Mouse (Mus musculus): ENCODE data around the gene Mypn. TPM values are rescaled to one million over a fixed set of nuclear protein-coding genes. Genes with fewer than 3 reads are reported as not detected.

Mypn gene
- polyA plus RNA-seq, 1 experiment from 2014 or later = 0.55 TPM

- no peak overlapping the region for H3K4me3 ChIP-seq (ENCODE audit: low read length)
- no peaks in the 10 kb centered on the region for H3K4me1 ChIP-seq (replicated peaks; ENCODE audit: control insufficient read depth, insufficient read depth, low read length)
- WGBS = 79% methylated on average over 6 of the region's 6 CpGs
- H3K27ac ChIP-seq (ENCODE audit: low read length) = no peak overlapping the region
- H3K9ac ChIP-seq (ENCODE audit: low read length) = no peak overlapping the region
- no peaks in the 10 kb centered on the region for H3K36me3 ChIP-seq (ENCODE audit: control insufficient read depth, insufficient read depth, low read length)
- no peak for ATAC-seq (ENCODE audit: low read depth)
- no peak overlapping the region for H3K4me2 ChIP-seq (ENCODE audit: low read depth, low read length)
- H3K27me3 ChIP-seq (ENCODE audit: control insufficient read depth, insufficient read depth, low read depth, low read length) = no peaks in the 10 kb centered on the region
- H3K9me3 ChIP-seq (ENCODE audit: control insufficient read depth, low read length) = no peaks in the 10 kb centered on the region
These were observed 76.6 kb downstream of the Mypn start for GRCm38 (mm10) chr10:63127156-63127555.

- H3K4me3 ChIP-seq (ENCODE audit: low read length) = no peak overlapping the region
- no peaks in the 10 kb centered on the region for H3K4me1 ChIP-seq (replicated peaks; ENCODE audit: control insufficient read depth, insufficient read depth, low read length)
- no peaks in the 10 kb centered on the region for H3K36me3 ChIP-seq (ENCODE audit: control insufficient read depth, insufficient read depth, low read length)
- no peak for ATAC-seq (ENCODE audit: low read depth)
- 81% methylated on average over 4 of the region's 4 CpGs for WGBS
- H3K27me3 ChIP-seq (ENCODE audit: control insufficient read depth, insufficient read depth, low read depth, low read length) = no peaks in the 10 kb centered on the region
- no peaks in the 10 kb centered on the region for H3K9me3 ChIP-seq (ENCODE audit: control insufficient read depth, low read length)
- no peak overlapping the region for H3K4me2 ChIP-seq (ENCODE audit: low read depth, low read length)
- no peak overlapping the region for H3K9ac ChIP-seq (ENCODE audit: low read length)
- no peak overlapping the region for H3K27ac ChIP-seq (ENCODE audit: low read length)
These were observed 77.6 kb downstream of the Mypn start for GRCm38 (mm10) chr10:63126116-63126515.

- no peaks in the 10 kb centered on the region for H3K9me3 ChIP-seq (ENCODE audit: control insufficient read depth, low read length)
- no peaks in the 10 kb centered on the region for H3K36me3 ChIP-seq (ENCODE audit: control insufficient read depth, insufficient read depth, low read length)
- ATAC-seq (ENCODE audit: low read depth) = no peak
- WGBS = 39% methylated on average over 11 of the region's 11 CpGs
- no peaks in the 10 kb centered on the region for H3K4me1 ChIP-seq (replicated peaks; ENCODE audit: control insufficient read depth, insufficient read depth, low read length)
- no peak overlapping the region for H3K9ac ChIP-seq (ENCODE audit: low read length)
- H3K27ac ChIP-seq (ENCODE audit: low read length) = no peak overlapping the region
- no peak overlapping the region for H3K4me2 ChIP-seq (ENCODE audit: low read depth, low read length)
- no peaks in the 10 kb centered on the region for H3K27me3 ChIP-seq (ENCODE audit: control insufficient read depth, insufficient read depth, low read depth, low read length)
- H3K4me3 ChIP-seq (ENCODE audit: low read length) = no peak overlapping the region
These were observed 78.4 kb downstream of the Mypn start for GRCm38 (mm10) chr10:63125343-63125742.

GRCm38 (mm10) chr10:63124016-63124415 lies 79.7 kb downstream of the Mypn start:
- Histone ChIP-seq H3K9me3 (ENCODE audit: control insufficient read depth, low read length) (no peaks in the 10 kb centered on the region), H3K9ac (ENCODE audit: low read length) (no peak overlapping the region), H3K36me3 (ENCODE audit: control insufficient read depth, insufficient read depth, low read length) (no peaks in the 10 kb centered on the region), H3K27ac (ENCODE audit: low read length) (no peak overlapping the region), H3K4me2 (ENCODE audit: low read depth, low read length) (no peak overlapping the region), H3K4me1 (replicated peaks; ENCODE audit: control insufficient read depth, insufficient read depth, low read length) (no peaks in the 10 kb centered on the region), H3K27me3 (ENCODE audit: control insufficient read depth, insufficient read depth, low read depth, low read length) (no peaks in the 10 kb centered on the region), H3K4me3 (ENCODE audit: low read length) (no peak overlapping the region)
- WGBS = 90% methylated on average over 10 of the region's 10 CpGs
- no peak for ATAC-seq (ENCODE audit: low read depth)

GRCm38 (mm10) chr10:63123141-63123540 lies 80.6 kb downstream of the Mypn start:
- ATAC-seq (ENCODE audit: low read depth) = no peak

GRCm38 (mm10) chr10:63122516-63122915 lies 81.2 kb downstream of the Mypn start:
- H3K36me3 ChIP-seq (ENCODE audit: control insufficient read depth, insufficient read depth, low read length) = no peaks in the 10 kb centered on the region
- H3K27me3 ChIP-seq (ENCODE audit: control insufficient read depth, insufficient read depth, low read depth, low read length) = no peaks in the 10 kb centered on the region
- H3K4me3 ChIP-seq (ENCODE audit: low read length) = no peak overlapping the region
- H3K4me1 ChIP-seq (replicated peaks; ENCODE audit: control insufficient read depth, insufficient read depth, low read length) = no peaks in the 10 kb centered on the region
- no peak overlapping the region for H3K4me2 ChIP-seq (ENCODE audit: low read depth, low read length)
- H3K9me3 ChIP-seq (ENCODE audit: control insufficient read depth, low read length) = no peaks in the 10 kb centered on the region
- no peak for ATAC-seq (ENCODE audit: low read depth)
- no peak overlapping the region for H3K9ac ChIP-seq (ENCODE audit: low read length)
- H3K27ac ChIP-seq (ENCODE audit: low read length) = no peak overlapping the region
- WGBS = 34% methylated on average over 8 of the region's 8 CpGs

More at GRCm38 (mm10) chr10:63123141-63123540, 80.6 kb downstream of the Mypn start:
- Histone ChIP-seq H3K9ac (ENCODE audit: low read length) (no peak overlapping the region), H3K36me3 (ENCODE audit: control insufficient read depth, insufficient read depth, low read length) (no peaks in the 10 kb centered on the region), H3K4me3 (ENCODE audit: low read length) (no peak overlapping the region), H3K4me1 (replicated peaks; ENCODE audit: control insufficient read depth, insufficient read depth, low read length) (no peaks in the 10 kb centered on the region), H3K4me2 (ENCODE audit: low read depth, low read length) (no peak overlapping the region), H3K27me3 (ENCODE audit: control insufficient read depth, insufficient read depth, low read depth, low read length) (no peaks in the 10 kb centered on the region), H3K9me3 (ENCODE audit: control insufficient read depth, low read length) (no peaks in the 10 kb centered on the region), H3K27ac (ENCODE audit: low read length) (no peak overlapping the region)
- WGBS = 77% methylated on average over 8 of the region's 8 CpGs

- Histone ChIP-seq H3K27ac (ENCODE audit: low read length) (no peak overlapping the region), H3K9ac (ENCODE audit: low read length) (no peak overlapping the region), H3K4me1 (replicated peaks; ENCODE audit: control insufficient read depth, insufficient read depth, low read length) (no peaks in the 10 kb centered on the region), H3K36me3 (ENCODE audit: control insufficient read depth, insufficient read depth, low read length) (no peaks in the 10 kb centered on the region), H3K9me3 (ENCODE audit: control insufficient read depth, low read length) (no peaks in the 10 kb centered on the region), H3K4me2 (ENCODE audit: low read depth, low read length) (no peak overlapping the region), H3K4me3 (ENCODE audit: low read length) (no peak overlapping the region), H3K27me3 (ENCODE audit: control insufficient read depth, insufficient read depth, low read depth, low read length) (no peaks in the 10 kb centered on the region)
- 80% methylated on average over 14 of the region's 14 CpGs for WGBS
- ATAC-seq (ENCODE audit: low read depth) = no peak
These were observed 81.8 kb downstream of the Mypn start for GRCm38 (mm10) chr10:63121961-63122360.

- WGBS = 64% methylated on average over 14 of the region's 14 CpGs
- no peaks in the 10 kb centered on the region for H3K27me3 ChIP-seq (ENCODE audit: control insufficient read depth, insufficient read depth, low read depth, low read length)
- H3K36me3 ChIP-seq (ENCODE audit: control insufficient read depth, insufficient read depth, low read length) = no peaks in the 10 kb centered on the region
- no peak for ATAC-seq (ENCODE audit: low read depth)
- no peaks in the 10 kb centered on the region for H3K4me1 ChIP-seq (replicated peaks; ENCODE audit: control insufficient read depth, insufficient read depth, low read length)
- no peak overlapping the region for H3K27ac ChIP-seq (ENCODE audit: low read length)
- H3K9ac ChIP-seq (ENCODE audit: low read length) = no peak overlapping the region
- no peaks in the 10 kb centered on the region for H3K9me3 ChIP-seq (ENCODE audit: control insufficient read depth, low read length)
- H3K4me2 ChIP-seq (ENCODE audit: low read depth, low read length) = no peak overlapping the region
- H3K4me3 ChIP-seq (ENCODE audit: low read length) = no peak overlapping the region
These were observed 83.8 kb downstream of the Mypn start for GRCm38 (mm10) chr10:63119916-63120315.

- Histone ChIP-seq H3K27ac (ENCODE audit: low read length) (no peak overlapping the region), H3K36me3 (ENCODE audit: control insufficient read depth, insufficient read depth, low read length) (no peaks in the 10 kb centered on the region), H3K4me2 (ENCODE audit: low read depth, low read length) (no peak overlapping the region), H3K4me3 (ENCODE audit: low read length) (no peak overlapping the region), H3K9ac (ENCODE audit: low read length) (no peak overlapping the region), H3K27me3 (ENCODE audit: control insufficient read depth, insufficient read depth, low read depth, low read length) (no peaks in the 10 kb centered on the region), H3K9me3 (ENCODE audit: control insufficient read depth, low read length) (no peaks in the 10 kb centered on the region), H3K4me1 (replicated peaks; ENCODE audit: control insufficient read depth, insufficient read depth, low read length) (no peaks in the 10 kb centered on the region)
- WGBS = 91% methylated on average over 8 of the region's 8 CpGs
- ATAC-seq (ENCODE audit: low read depth) = no peak
These were observed 86.2 kb downstream of the Mypn start for GRCm38 (mm10) chr10:63117583-63117982.

GRCm38 (mm10) chr10:63116376-63116775 lies 87.4 kb downstream of the Mypn start:
- Histone ChIP-seq H3K27me3 (ENCODE audit: control insufficient read depth, insufficient read depth, low read depth, low read length) (no peaks in the 10 kb centered on the region), H3K27ac (ENCODE audit: low read length) (no peak overlapping the region), H3K36me3 (ENCODE audit: control insufficient read depth, insufficient read depth, low read length) (no peaks in the 10 kb centered on the region), H3K4me3 (ENCODE audit: low read length) (no peak overlapping the region), H3K9ac (ENCODE audit: low read length) (no peak overlapping the region), H3K9me3 (ENCODE audit: control insufficient read depth, low read length) (peaks cover under 1% of the 10 kb centered on the region; the same call in 1 of the 2 replicates), H3K4me2 (ENCODE audit: low read depth, low read length) (no peak overlapping the region), H3K4me1 (replicated peaks; ENCODE audit: control insufficient read depth, insufficient read depth, low read length) (no peaks in the 10 kb centered on the region)
- no peak for ATAC-seq (ENCODE audit: low read depth)
- WGBS = 90% methylated on average over 9 of the region's 9 CpGs

Measured in lung, embryonic 16.5 days (tissue).